Mouse (Mus musculus) stomach, embryonic 16.5 days (tissue): ENCODE measurements around the gene Npy1r. TPM values are rescaled to one million over a fixed set of nuclear protein-coding genes. Genes with fewer than 3 reads are reported as not detected.

Experiments used
- ATAC-seq: fragments of 200-750 bp; cut with Nextera tagmentation; 2 replicates; pipeline ENCODE4 v1.8.0; 2017; ENCODE audit warnings: moderate number of reproducible peaks, moderate TSS enrichment; ENCODE audit not compliant: insufficient read depth, low FRiP score
- H3K27ac ChIP-seq: fragments of 300-500 bp; sonication (generic); 2 replicates; pipeline ENCODE4 v1.5.1; 2014; ENCODE audit warnings: low read length
- H3K27me3 ChIP-seq: fragments of 300-500 bp; sonication (generic); 2 replicates; pipeline ENCODE4 v1.6.1; 2014; ENCODE audit warnings: low read length, control low read depth, mixed read lengths; ENCODE audit not compliant: control insufficient read depth, insufficient read depth
- H3K36me3 ChIP-seq: fragments of 300-500 bp; sonication (generic); 2 replicates; pipeline ENCODE4 v1.6.1; 2014; ENCODE audit warnings: low read length; ENCODE audit not compliant: control insufficient read depth, insufficient read depth
- H3K4me1 ChIP-seq: fragments of 300-500 bp; sonication (generic); 2 replicates; pipeline ENCODE4 v1.6.1; 2014; ENCODE audit warnings: low read length, control low read depth, mixed read lengths; ENCODE audit not compliant: control insufficient read depth, insufficient read depth
- H3K4me2 ChIP-seq: fragments of 300-500 bp; sonication (generic); 2 replicates; pipeline ENCODE4 v1.6.1; 2014; ENCODE audit warnings: low read depth, low read length, mixed read lengths
- H3K4me3 ChIP-seq: fragments of 300-500 bp; sonication (generic); replicated peaks from 2 replicates; pipeline ENCODE4 v1.5.1; 2014; ENCODE audit warnings: mild to moderate bottlenecking, low read length
- H3K9ac ChIP-seq: fragments of 300-500 bp; sonication (generic); 2 replicates; pipeline ENCODE4 v1.6.1; 2014; ENCODE audit warnings: low read length
- H3K9me3 ChIP-seq: fragments of 300-500 bp; sonication (generic); replicated peaks from 2 replicates; pipeline ENCODE4 v1.6.1; 2016; ENCODE audit warnings: low read length, control low read depth; ENCODE audit not compliant: control insufficient read depth
- WGBS: fragments of 180-500 bp; shearing (Covaris S2); extraction: QIAGEN DNeasy Blood & Tissue Kit; methylation state at CpG from one replicate; pipeline ENCODE4 v1.1.7; 2014; 5-methylcytosine and 5-hydroxymethylcytosine counted together
- polyA plus RNA-seq: library from polyadenylated mRNA; unstranded; fragments of >200 nt; fragmentation: Nextera tagmentation; extraction: Ambion mirVana; gene quantifications from 2 replicates; pipeline ENCODE4 v1.2.1, GENCODE M21; 2015

The Npy1r gene
- 1.2 and 1.8 TPM in 2 replicates for polyA plus RNA-seq

DNA sequence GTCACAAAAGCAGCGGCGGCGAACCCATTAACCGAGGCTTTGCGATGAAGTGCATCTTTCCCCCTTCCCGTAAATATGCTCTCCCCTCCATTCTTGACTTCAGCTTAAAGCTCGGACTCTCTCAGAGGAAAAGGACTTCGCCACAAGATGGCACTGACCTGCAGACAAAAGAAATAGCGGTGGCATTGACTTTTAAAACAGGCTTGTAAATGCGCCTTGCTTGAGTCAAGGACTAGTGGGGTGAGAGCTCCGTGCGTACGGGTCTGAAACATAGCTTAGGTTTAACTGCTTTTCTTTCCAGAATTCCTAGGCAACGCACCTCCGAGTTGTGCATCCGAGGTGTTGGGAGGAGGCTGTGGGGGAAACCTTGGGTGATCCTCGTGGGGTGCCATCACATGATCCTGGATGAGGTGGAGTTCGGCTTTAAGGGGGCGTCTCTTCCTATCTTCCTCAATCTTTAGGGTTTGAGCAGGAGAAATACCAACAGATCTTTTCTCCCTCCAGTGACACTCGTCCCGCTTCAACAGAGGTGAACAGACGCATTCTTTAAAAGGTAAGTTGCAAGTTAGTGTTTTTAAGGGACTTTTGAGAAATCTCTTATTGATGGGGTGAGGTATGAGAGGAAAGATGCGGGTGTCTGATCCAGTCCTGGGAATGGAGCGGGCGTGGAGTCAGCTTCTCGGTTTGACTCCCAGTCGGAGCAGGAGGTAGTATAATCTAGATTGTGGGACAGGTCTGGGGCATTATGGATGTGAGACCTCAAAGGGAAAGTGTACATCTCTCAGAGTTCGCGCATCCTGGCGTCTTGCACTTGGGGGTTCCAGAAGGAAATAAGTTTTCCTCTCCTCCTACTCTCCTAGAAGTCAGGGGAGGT, at the start of gene Npy1r:
Npy1r (plus strand) TSS at position 223 of the 874 bp plus-strand sequence.
- 2% methylated on average over 30 of the region's 30 CpGs for WGBS
- Histone ChIP-seq H3K27ac (no peak within 1 kb of the TSS), H3K4me2 (peak within 1 kb of the TSS; percentile 73), H3K4me1 (peaks cover 8% of the 10 kb centered on the region), H3K27me3 (peaks cover 10% of the 10 kb centered on the region), H3K9me3 (no peaks in the 10 kb centered on the region), H3K4me3 (peak within 1 kb of the TSS; percentile 45), H3K9ac (peak within 1 kb of the TSS; percentile 39; the same call in 1 of the 2 replicates), H3K36me3 (no peaks in the 10 kb centered on the region)
- ATAC-seq: no peak

DNA sequence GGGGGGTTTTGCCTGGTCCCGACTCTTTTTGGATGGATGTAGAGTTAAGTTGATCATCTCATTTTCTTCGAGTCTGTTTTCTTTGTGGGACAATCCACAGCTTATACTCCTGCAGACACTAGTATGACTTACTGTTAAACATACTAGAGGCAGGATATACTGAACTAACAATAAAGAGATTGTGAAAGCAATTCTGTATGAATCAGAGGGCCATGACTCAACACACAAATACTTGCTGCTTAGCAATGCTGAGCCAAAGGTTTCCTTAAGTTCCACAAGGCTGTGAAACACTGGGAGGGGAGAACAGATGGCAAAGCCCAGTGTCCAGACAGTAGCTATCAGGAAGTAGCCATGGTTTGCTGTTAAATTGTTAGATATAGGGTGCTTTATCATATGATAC, 15.7 kb upstream of the Npy1r start:
- Histone ChIP-seq H3K27ac (no peak overlapping the region), H3K9me3 (no peaks in the 10 kb centered on the region), H3K9ac (no peak overlapping the region), H3K36me3 (no peaks in the 10 kb centered on the region), H3K4me2 (no peak overlapping the region), H3K4me3 (no peak overlapping the region), H3K27me3 (no peaks in the 10 kb centered on the region), H3K4me1 (no peaks in the 10 kb centered on the region)
- 68% methylated on average over 2 of the region's 2 CpGs for WGBS
- ATAC-seq: no peak

DNA sequence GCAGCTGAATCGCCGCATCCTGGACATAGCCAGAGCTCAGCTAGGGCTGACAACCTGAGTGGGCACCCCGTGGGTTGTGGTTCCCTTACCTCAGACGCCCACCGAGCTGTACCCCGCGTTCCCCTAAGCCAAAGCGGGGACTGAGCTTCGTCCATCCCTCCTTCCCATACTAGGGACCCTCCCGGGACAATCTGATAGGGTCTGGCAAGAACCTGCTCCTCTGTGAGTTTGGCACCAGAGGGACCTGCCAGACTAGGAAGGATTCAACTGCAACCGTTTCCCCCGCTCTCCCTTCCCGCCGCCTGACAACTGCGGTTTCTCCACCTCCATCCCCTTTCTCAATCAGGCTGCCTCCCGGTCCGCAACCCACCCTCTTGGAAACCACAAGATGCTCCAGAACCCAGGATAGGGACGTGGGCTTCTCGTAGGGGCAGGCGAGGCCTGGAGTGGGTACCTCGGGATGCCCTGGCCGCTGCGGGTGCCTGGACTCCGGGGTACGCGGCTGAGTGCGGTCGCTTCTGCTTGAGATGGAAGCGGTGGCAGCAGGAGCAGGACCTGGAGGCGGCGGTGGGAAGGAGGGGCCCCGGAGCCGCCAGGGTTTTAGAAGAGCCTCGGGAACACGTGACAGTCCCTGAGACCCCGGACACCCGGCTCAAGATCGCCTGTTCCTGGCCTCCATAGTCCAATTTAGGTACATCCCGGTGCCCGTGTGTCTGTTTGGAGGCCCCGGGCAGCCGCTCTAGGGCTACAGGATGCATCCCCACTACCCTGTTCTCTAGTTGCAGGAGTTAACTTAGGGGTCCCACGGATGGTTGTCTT, 9.3 kb upstream of the Npy1r start, which contains the start of gene Npy5r:
Npy5r (minus strand) TSS at position 618 of the 819 bp plus-strand sequence.
- no peaks in the 10 kb centered on the region for H3K36me3 ChIP-seq
- peaks cover 15% of the 10 kb centered on the region for H3K27me3 ChIP-seq
- no peak for ATAC-seq
- peak within 1 kb of the TSS; percentile 78 for H3K4me2 ChIP-seq
- no peaks in the 10 kb centered on the region; the same call in 1 of the 2 replicates for H3K4me1 ChIP-seq
- peak within 1 kb of the TSS; percentile 48 for H3K4me3 ChIP-seq
- H3K27ac ChIP-seq: no peak within 1 kb of the TSS
- H3K9ac ChIP-seq: peak within 1 kb of the TSS; percentile 40; the same call in 1 of the 2 replicates
- WGBS: 3% methylated on average over 43 of the region's 43 CpGs
- H3K9me3 ChIP-seq: no peaks in the 10 kb centered on the region

DNA sequence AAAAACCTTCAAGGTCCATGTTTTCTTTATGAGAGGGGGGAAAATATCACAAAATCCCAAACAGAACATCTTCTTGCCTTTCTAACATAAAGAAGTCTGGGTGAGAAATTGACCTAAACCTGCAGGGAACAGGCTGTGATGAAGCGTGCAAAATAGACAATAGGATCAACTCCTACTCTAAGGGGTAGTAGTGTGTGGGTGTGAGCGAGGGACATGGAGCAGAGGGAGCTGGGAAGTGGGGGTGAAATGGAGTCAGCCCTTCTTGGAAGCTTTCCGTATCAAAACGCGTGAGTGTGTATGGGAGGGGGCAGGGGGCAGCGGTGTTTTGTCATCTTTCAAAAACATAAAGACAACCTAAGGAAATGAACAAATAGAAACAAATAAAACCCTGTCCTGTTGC, 8.6 kb upstream of the Npy1r start:
- Histone ChIP-seq H3K4me2 (no peak overlapping the region), H3K9me3 (no peaks in the 10 kb centered on the region), H3K9ac (no peak overlapping the region), H3K4me1 (no peaks in the 10 kb centered on the region; the same call in 1 of the 2 replicates), H3K27me3 (peaks cover 15% of the 10 kb centered on the region), H3K4me3 (no peak overlapping the region), H3K36me3 (no peaks in the 10 kb centered on the region), H3K27ac (no peak overlapping the region)
- WGBS: 52% methylated on average over 6 of the region's 6 CpGs
- no peak for ATAC-seq

DNA sequence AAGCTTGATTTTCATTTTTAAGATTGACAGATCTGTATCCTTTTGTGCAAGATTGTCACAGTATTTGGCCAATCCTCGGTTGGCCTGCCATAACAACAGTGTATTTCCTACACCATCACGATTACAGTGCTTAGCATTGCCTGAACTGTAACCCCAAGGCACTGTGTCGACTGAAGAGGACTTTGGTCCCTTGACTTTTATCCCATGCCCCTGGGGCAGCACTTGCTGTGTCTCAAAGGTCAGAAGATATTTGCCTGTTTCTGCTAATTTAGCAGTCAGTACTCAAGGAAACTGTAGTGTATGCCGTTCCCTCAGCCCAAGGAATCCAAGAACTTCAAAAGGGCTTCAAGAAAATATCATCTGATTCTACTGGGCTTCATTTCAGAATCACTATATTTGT, 8.2 kb upstream of the Npy1r start:
- H3K27ac ChIP-seq: no peak overlapping the region
- no peak overlapping the region for H3K4me3 ChIP-seq
- no peak overlapping the region for H3K4me2 ChIP-seq
- H3K27me3 ChIP-seq: peaks cover 15% of the 10 kb centered on the region
- H3K9me3 ChIP-seq: no peaks in the 10 kb centered on the region
- no peak overlapping the region for H3K9ac ChIP-seq
- ATAC-seq: no peak
- H3K4me1 ChIP-seq: no peaks in the 10 kb centered on the region; the same call in 1 of the 2 replicates
- 51% methylated on average over 4 of the region's 4 CpGs for WGBS
- H3K36me3 ChIP-seq: no peaks in the 10 kb centered on the region

DNA sequence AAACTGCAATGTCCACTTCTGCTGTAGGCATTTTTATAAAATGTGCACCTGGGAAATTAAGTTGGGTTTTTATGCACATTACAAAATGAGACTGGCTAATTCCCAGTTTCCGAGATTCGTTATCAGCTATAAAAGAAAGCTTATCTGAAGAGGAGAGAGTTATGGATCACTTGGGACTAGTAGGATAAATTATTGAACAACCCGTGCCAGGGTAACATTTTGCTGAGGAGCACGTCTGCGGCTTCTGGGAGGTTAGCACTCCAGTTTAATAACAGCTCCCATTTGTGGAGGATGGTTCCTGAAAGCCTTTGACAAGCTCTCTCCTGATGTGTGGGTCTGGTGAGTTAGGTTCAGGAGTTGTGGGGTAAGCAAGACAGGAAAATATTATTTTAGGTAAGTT, 6.6 kb upstream of the Npy1r start:
- H3K9me3 ChIP-seq: no peaks in the 10 kb centered on the region
- no peak overlapping the region for H3K4me2 ChIP-seq
- H3K4me3 ChIP-seq: no peak overlapping the region
- peaks cover 15% of the 10 kb centered on the region for H3K27me3 ChIP-seq
- no peak overlapping the region for H3K27ac ChIP-seq
- no peaks in the 10 kb centered on the region for H3K36me3 ChIP-seq
- H3K4me1 ChIP-seq: no peaks in the 10 kb centered on the region; the same call in 1 of the 2 replicates
- ATAC-seq: no peak
- H3K9ac ChIP-seq: no peak overlapping the region
- 59% methylated on average over 5 of the region's 5 CpGs for WGBS

DNA sequence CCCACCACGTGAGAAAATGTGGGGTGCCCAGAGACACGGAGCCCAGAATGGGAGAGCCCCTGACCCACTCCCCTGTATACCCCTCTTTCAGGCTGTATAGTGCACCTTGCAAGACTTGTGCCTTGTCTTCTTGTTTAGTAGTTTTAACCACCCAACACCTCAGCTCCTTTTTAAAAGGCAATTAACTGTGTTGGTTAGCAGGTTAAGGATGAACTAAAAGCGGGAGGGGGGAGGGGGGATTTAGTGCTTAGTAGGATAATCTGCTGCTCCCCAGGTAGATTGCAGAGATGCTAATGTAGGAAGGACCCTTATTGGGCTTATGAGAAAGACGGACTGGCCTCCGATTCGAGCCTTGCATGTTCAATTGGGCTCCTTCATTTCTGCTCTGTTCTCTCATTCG, 1.0 kb downstream of the Npy1r start:
- peak overlapping the region; percentile 45; the same call in 1 of the 2 replicates for H3K4me3 ChIP-seq
- H3K4me2 ChIP-seq: peak overlapping the region; percentile 73
- H3K9ac ChIP-seq: no peak overlapping the region
- H3K9me3 ChIP-seq: no peaks in the 10 kb centered on the region
- H3K27ac ChIP-seq: no peak overlapping the region
- no peak for ATAC-seq
- 8% methylated on average over 7 of the region's 7 CpGs for WGBS
- H3K4me1 ChIP-seq: peaks cover 8% of the 10 kb centered on the region
- no peaks in the 10 kb centered on the region for H3K36me3 ChIP-seq
- H3K27me3 ChIP-seq: peaks cover 10% of the 10 kb centered on the region

DNA sequence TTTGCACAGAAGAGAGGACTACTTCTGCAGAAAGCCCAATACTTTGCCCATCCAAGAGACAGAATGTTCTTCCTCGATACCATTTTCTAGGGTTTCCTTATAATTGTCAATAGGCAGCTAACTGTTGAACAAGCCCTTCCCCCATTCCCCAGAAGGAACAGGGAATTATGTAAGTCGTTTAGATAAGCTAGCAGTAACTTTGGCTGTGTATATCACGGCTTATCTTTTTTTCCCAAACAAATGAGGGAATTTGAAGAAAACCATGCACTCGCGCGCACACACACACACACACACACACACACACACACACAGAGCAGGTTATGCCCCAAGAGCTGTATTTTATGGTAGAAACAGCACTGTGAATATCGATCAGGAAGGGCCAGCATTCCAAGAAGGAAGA, 1.8 kb downstream of the Npy1r start:
- WGBS: 41% methylated on average over 7 of the region's 7 CpGs
- Histone ChIP-seq H3K4me2 (no peak overlapping the region), H3K9ac (no peak overlapping the region), H3K27me3 (peaks cover 10% of the 10 kb centered on the region), H3K27ac (no peak overlapping the region), H3K36me3 (no peaks in the 10 kb centered on the region), H3K4me3 (no peak overlapping the region), H3K4me1 (peaks cover 8% of the 10 kb centered on the region), H3K9me3 (no peaks in the 10 kb centered on the region)
- no peak for ATAC-seq
